Mouse (Mus musculus) megakaryocyte, adult 5-6 weeks (primary cell): ENCODE results near the gene Pigb. TPM values are rescaled to one million over a fixed set of nuclear protein-coding genes. Genes with fewer than 3 reads are reported as not detected.

ENCODE experiments used
- ATAC-seq: 2 replicates; pipeline ENCODE4 v1.8.0; 2016; ENCODE audit warnings: mild to moderate bottlenecking, inconsistent platforms; ENCODE audit not compliant: poor library complexity, severe bottlenecking
- total RNA-seq, 2 experiments: library from RNA; stranded (forward) in 1 of 2; stranded (reverse) in 1 of 2; fragments of 153-499, 151-499 nt in 1 of 2; fragments of 221-1000, 200-1000 nt in 1 of 2; gene quantifications; 2 replicates each; pipeline versions ENCODE4 v1.2.3 to v1.2.4; 2015 to 2017

Gene Pigb
- total RNA-seq, 2 experiments from 2014 or later, result 5.1 to 25.4 TPM

GRCm38 (mm10) chr9:73048927-73049326 is 8.7 kb upstream of the Pigb start:
- no peak for ATAC-seq

- no peak for ATAC-seq
Observed at GRCm38 (mm10) chr9:73047906-73048305, 7.7 kb upstream of the Pigb start.

- no peak for ATAC-seq
Observed at GRCm38 (mm10) chr9:73045711-73046110, 5.5 kb upstream of the Pigb start.

GRCm38 (mm10) chr9:73045204-73045603 is 5.0 kb upstream of the Pigb start:
- ATAC-seq, result no peak

DNA sequence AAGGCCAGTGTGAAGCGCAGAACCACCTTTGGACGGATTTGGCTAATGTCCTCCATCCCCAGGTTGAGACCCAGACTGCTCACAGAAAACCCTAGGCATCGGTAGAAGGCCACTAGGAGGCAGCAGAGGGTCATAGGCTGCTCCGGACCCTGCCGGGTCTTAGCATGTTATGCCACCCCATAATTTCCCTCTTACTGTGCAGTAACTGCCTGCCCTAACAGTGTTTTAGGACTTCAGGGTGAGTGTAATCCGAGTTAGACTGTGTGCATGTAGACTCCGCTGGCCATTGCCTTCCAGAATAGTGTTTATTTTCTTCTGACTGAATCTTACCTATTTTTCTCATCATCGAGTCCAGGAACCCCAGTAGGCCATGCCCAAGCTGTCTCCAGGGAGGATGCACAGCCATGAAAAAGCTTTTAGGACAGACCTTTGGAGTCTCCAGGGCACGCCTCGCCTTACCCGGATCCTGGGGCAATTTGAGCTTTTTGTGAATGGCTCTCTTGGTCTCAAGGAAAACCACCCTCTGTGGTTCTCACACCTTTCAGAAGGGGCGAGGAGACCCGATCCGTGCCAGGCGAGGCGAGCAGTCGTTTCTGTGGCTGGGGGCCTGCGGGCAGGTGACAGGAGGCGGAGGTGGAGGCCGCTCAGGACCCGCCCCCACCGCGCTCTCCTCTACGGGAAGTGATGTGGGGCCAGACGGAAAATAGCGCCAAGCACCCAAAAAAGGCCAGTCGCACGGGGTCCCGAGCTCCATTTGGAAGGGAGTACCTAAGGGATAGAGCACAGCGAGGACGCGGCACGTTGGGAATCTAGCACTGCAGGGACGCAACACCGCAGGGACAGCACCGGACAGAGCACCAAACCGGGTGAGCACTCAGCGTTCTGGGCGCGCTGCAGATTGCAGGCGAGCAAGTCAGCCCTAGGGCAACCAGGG is 4.2 kb upstream of the Pigb start, which contains the start of gene Rab27a:
Gene Rab27a, plus strand, starts transcription at position 709 of the 934 bp plus-strand sequence.
- peak; percentile 79 for ATAC-seq

DNA sequence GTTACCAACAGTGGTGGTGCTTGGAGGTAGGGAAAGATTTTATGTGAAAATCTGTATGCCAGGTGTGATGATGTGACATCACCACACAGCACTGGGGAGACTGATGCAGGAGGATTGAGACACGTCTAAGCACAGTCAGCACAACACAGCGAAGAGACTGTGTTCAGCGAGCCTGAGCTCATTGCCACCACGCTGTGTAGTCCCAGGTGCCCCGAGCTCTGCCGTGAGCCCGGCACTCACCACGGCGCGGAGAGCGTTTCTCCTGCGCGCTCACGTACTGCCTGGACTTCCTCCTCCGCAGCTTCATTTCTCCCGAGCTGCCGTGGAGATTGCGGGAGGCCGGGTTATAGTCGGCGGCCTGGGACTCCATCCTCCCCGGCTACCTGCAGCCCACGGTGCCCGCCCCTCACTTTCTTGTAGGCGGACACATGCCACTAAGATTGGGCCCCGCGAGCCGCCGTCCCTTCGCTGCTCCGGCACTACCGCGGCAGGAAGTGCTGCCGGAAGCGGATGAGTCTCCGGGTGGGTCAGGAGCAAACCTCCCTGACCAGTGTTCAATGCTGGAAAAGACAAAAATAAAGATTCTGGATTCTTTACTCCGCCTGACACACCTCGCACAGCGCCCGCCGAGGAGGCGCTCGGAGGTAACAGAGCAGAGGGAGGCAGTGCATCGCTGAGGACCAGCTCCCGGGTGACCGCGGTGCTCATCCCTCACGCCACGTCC is 794 bp downstream of the Pigb start:
- ATAC-seq, result peak; percentile 87

- no peak for ATAC-seq
Observed at GRCm38 (mm10) chr9:73033406-73033805, 6.8 kb downstream of the Pigb start.

- ATAC-seq, result no peak
Observed at GRCm38 (mm10) chr9:73031421-73031820, 8.8 kb downstream of the Pigb start.

- peak; percentile 84 for ATAC-seq
Observed at GRCm38 (mm10) chr9:73030443-73030842, 9.7 kb downstream of the Pigb start.

- no peak for ATAC-seq
Observed at GRCm38 (mm10) chr9:73025818-73026636, 14.2 kb downstream of the Pigb start.

- ATAC-seq, result no peak
Observed at GRCm38 (mm10) chr9:73020566-73021097, 19.5 kb downstream of the Pigb start.

DNA sequence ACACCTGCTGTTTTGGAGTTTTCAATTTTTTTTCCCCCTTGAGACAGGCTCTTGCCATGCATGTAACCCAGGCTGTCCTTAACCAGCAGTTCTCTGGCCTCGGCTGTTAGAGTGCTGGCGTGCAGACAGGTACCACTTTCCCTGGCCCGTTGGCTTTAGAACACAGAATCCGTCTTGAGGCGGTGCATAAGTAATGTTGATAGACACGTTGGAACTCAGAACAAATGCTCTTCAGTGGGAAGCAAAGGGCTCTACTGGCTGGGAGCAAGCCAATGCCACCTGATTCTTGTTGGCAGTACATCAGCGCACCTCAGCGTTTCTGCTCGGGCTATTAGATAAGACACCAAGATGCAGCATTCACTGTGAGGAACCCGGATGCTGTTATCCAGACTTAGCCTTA is 20.3 kb downstream of the Pigb start:
- no peak for ATAC-seq

DNA sequence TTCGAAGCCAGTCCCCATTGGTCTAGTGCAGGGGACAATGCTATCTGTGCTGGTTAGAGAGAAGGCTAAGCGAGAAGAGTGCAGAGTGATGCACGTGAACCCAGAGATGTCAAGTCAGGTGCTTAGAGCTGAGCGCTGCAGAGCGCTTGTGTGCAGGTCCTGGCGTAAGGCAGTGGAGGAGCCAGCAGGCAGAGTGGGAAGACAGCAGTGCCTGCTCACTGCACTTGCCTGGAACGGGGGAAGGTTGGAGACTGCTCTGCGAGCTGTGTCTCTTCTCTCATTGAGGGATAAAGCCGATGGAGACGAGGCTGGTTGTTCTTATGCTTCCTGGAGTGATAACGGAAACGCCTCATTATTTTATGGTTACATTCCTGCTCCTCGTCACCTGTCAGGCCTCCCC is 25.5 kb downstream of the Pigb start:
- ATAC-seq, result no peak

DNA sequence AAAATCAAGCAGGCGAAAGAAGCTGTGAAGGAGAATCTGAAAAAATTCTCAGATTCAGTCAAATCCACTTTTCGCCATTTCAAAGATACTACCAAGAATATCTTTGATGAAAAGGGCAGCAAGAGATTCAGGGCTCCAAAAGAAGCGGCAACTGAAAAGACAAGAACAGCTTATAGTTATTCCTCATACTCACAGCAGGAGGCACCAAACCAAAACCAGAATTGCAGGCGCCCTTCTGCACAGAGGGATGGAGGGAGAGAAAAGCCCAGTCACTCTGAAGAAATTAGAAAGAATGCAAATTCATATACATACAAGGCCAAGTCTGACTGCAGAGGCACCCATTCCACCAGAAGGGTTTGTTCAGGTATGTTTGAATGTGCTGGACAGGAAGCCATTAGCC is 27.5 kb downstream of the Pigb start:
- ATAC-seq, result no peak

DNA sequence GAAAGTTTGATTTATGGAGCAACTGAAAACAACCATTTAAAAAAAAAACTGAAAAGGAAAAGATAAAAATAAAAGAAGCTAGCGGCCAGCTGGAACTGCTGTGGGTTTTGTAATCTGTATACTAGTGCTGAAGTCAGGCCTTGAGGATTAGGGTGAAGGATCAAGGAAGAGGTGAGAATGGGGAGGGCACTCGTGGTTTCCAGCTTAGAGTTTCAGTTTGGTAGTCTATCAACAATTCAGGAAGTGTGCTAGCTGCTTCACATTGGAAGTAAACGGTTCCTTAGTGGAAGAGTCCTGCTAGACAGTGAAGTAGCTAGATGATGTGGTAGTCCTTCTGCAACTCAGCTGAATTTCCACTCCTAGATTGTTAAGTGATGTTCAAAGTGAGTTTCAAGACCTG is 31.8 kb downstream of the Pigb start:
- ATAC-seq, result peak; percentile 15; the same call in 1 of the 2 replicates

DNA sequence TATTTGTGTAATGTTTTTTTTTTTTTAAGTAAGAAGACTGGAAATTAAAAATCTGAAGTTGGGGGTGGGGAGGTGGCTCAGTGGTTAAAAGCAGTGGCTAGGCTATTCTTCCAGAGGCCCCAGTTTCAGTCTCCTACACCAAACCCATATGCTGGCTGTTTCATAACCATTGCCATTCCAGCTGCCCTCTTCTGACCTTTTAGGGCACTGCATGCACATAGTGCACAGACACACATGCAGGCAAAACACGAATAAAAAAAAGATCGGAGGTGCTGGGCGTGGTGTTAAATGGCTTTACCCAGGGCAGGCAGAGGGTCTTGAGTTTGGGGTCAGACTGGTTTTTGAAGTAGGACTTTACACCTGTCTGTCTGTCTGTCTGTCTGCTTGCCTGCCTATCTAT is 34.0 kb downstream of the Pigb start:
- 0 out of 2 replicates have a peak, but pooled peaks have one; percentile 37 for ATAC-seq

DNA sequence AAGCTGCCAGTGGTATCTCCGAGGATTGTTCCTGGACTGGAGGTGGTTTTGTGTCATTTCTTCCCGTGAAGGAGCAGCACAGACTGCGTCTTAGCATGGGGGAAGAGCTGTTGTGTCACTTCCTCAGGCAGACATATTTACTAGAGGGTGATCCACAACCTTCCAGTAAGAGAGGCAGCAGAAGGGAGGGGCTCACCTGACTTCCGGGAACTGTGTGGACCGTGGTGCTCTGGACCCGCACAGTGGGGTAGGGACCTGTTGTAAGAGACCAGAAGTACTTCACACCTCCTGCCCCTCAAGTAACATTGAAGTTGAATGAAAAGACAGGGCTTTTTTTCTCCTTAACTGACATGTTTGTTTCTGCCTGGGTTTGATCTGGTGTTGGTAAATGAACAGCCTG is 35.1 kb downstream of the Pigb start:
- ATAC-seq, result 0 out of 2 replicates have a peak, but pooled peaks have one; percentile 35

DNA sequence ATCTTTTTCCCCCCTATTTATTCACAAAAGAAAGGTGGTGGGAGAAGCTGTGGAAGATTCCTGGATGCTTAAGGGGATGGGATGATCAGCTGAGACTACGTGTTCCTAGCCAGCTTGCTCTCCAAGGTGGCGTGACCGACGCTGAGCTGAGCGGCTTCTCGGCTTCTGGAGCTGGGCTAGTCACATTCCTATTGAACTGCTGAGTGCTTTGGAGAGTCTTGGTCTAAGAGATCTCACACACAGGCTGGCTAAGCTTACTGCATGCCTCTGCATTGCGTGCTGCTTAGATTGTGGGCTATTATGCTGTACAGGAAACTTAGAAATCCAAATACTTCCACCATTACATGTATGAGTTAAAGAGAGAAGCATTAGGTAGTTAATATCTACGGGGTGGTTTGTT is 36.1 kb downstream of the Pigb start:
- ATAC-seq, result no peak

DNA sequence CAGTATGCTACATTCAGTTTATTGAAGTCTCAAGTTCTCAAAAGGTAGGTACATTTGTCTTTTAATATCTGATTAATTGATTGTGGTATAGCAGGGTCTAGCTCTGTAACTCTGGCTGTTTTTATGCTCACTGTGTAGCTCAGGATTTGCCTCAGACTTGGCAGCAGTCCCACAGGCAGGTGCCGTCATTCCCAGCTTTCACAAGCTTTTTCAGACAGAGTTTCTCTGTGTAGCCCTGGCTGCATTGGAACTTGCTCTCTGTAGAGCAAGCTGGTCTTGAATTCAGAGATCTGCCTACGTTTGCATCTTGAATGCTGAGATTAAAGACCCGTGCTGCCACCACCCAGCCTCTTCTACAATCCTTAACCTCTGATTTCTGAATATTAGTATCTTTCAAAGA is 38.0 kb downstream of the Pigb start:
- no peak for ATAC-seq

DNA sequence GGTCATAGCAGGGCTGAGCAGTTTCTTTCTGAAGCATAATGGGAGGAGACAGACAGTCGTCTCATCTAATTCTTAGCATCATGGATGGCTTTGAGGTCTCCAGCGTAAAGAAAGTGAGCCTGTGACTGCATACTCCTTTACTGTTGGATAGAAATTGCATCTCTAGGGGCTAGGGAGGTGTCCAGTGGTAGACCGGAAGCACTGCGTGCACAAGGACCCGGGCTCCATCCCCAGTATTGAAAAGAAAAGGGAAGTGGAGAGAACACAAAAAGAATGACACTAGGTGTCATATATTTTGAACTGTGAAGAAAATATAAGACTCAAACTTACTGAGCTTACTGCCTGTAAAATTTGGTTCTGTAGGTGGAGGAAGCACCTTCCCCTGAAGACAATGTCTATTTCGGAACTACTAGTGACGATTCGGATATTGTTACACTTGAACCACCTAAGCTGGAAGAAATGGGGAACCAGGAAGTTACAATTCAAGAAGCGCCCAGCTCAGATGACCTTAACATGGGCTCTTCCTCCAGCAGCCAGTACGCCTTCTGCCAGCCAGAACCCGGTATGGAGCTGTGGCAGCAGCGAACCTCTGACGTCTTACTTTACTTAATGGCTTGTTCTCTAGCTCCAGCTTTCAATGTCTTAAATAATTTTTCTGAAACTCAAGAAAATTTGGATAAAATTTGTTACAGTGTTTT is 38.7 kb downstream of the Pigb start:
- ATAC-seq, result peak; percentile 78
